Mouse (Mus musculus): ENCODE results near the gene Invs.

GRCm38 (mm10) chr4:48271838-48272237 lies 7.7 kb upstream of the Invs start:
- TF ChIP-seq CTCF (IDR thresholded peaks at IDR 0.05; ENCODE audit: low read depth) (no peak), EP300 (optimal IDR thresholded peaks at IDR 0.05) (no peak)

Measured in stomach, postnatal 0 days (tissue).